Mouse (Mus musculus) MEL (cell line): Measurements from ENCODE around the gene Bach1. TPM values are rescaled to one million over a fixed set of nuclear protein-coding genes. Genes with fewer than 3 reads are reported as not detected.

Experiments
- DNase-seq: peaks from one replicate; pipeline ENCODE4 v3.0.0; 2011; ENCODE audit warnings: low read depth, low spot score
- H3K27ac ChIP-seq: 2 replicates; pipeline ENCODE4 v1.5.1; 2012; ENCODE audit warnings: low read depth, mild to moderate bottlenecking, control low read depth, low read length, moderate library complexity; ENCODE audit not compliant: control insufficient read depth
- H3K27me3 ChIP-seq, 2 experiments: fragments of 150-350 bp in 1 of 2; sonication (generic) in 1 of 2; 2 replicates each; pipeline ENCODE4 v1.6.1; 2012; ENCODE audit warnings: low read length in 2 of 2, mild to moderate bottlenecking in 2 of 2, improper control_type of control experiment in 1 of 2, moderate library complexity in 1 of 2; ENCODE audit not compliant: insufficient read depth in 2 of 2, control insufficient read depth in 1 of 2
- H3K36me3 ChIP-seq, 2 experiments: 2 replicates each; pipeline ENCODE4 v1.6.1; 2012 to 2014; ENCODE audit warnings: low read length in 2 of 2, improper control_type of control experiment in 1 of 2, inconsistent platforms in 1 of 2, mild to moderate bottlenecking in 1 of 2; ENCODE audit not compliant: insufficient read depth in 2 of 2, control insufficient read depth in 1 of 2
- H3K4me1 ChIP-seq, 2 experiments: fragments of 150-350 bp in 1 of 2; sonication (generic) in 1 of 2; 2 replicates each; pipeline ENCODE4 v1.6.1; 2012; ENCODE audit warnings: low read length in 2 of 2, improper control_type of control experiment in 1 of 2, mild to moderate bottlenecking in 1 of 2; ENCODE audit not compliant: insufficient read depth in 2 of 2, control insufficient read depth in 1 of 2
- H3K4me3 ChIP-seq, 2 experiments: fragments of 150-350 bp in 1 of 2; sonication (generic) in 1 of 2; 2 replicates each; pipeline ENCODE4 v1.5.1; 2012; ENCODE audit warnings: low read depth in 2 of 2, low read length in 2 of 2, mild to moderate bottlenecking in 2 of 2, moderate library complexity in 2 of 2, control low read depth in 1 of 2, improper control_type of control experiment in 1 of 2; ENCODE audit not compliant: control insufficient read depth in 1 of 2, insufficient read depth in 1 of 2
- H3K79me2 ChIP-seq: 2 replicates; pipeline ENCODE4 v1.6.1; 2012; ENCODE audit warnings: mild to moderate bottlenecking, low read length, moderate library complexity; ENCODE audit not compliant: control insufficient read depth, poor library complexity, insufficient read depth
- H3K9ac ChIP-seq: 2 replicates; pipeline ENCODE4 v1.6.1; 2012; ENCODE audit warnings: low read depth, mild to moderate bottlenecking, control low read depth, low read length, moderate library complexity; ENCODE audit not compliant: control insufficient read depth, poor library complexity, severe bottlenecking
- H3K9me3 ChIP-seq: fragments of 150-350 bp; sonication (generic); replicated peaks from 2 replicates; pipeline ENCODE4 v1.6.1; 2012; ENCODE audit warnings: mild to moderate bottlenecking, low read length, improper control_type of control experiment, moderate library complexity; ENCODE audit not compliant: insufficient read depth
- BHLHE40 ChIP-seq: IDR thresholded peaks from 2 replicates; pipeline ENCODE4 v1.6.1; 2012; ENCODE audit warnings: low read depth, mild to moderate bottlenecking, inconsistent platforms, low read length, improper control_type of control experiment, borderline replicate concordance
- CHD2 ChIP-seq: IDR thresholded peaks from 2 replicates; pipeline ENCODE4 v1.6.1; 2011; ENCODE audit warnings: low read length, improper control_type of control experiment
- CTCF ChIP-seq, 3 experiments: IDR thresholded peaks in 2 of 3; conservative IDR thresholded peaks in 1 of 3; 2 replicates each; pipeline ENCODE4 v1.5.1; 2011 to 2012; ENCODE audit warnings: low read length in 3 of 3, low read depth in 2 of 3, mild to moderate bottlenecking in 2 of 3, improper control_type of control experiment in 1 of 3, inconsistent platforms in 1 of 3, mixed read lengths in 1 of 3, moderate library complexity in 1 of 3; ENCODE audit not compliant: control insufficient read depth in 1 of 3, insufficient read depth in 1 of 3, poor library complexity in 1 of 3, severe bottlenecking in 1 of 3
- E2F4 ChIP-seq: IDR thresholded peaks from 2 replicates; pipeline ENCODE4 v1.6.1; 2011; ENCODE audit warnings: low read depth, low read length, improper control_type of control experiment, borderline replicate concordance
- ELF1 ChIP-seq: IDR thresholded peaks from 2 replicates; pipeline ENCODE4 v1.6.1; 2014; ENCODE audit warnings: low read depth, mild to moderate bottlenecking, inconsistent platforms, low read length, improper control_type of control experiment, moderate library complexity
- EP300 ChIP-seq, 2 experiments: IDR thresholded peaks; 2 replicates each; pipeline ENCODE4 v1.6.1; 2011; ENCODE audit warnings: improper control_type of control experiment in 2 of 2, low read length in 2 of 2, low read depth in 1 of 2, mild to moderate bottlenecking in 1 of 2
- ETS1 ChIP-seq: IDR thresholded peaks from 2 replicates; pipeline ENCODE4 v1.6.1; 2012; ENCODE audit warnings: low read depth, mild to moderate bottlenecking, inconsistent platforms, low read length, improper control_type of control experiment, moderate library complexity
- GABPA ChIP-seq: IDR thresholded peaks from 2 replicates; pipeline ENCODE4 v1.6.1; 2012; ENCODE audit warnings: low read depth, mild to moderate bottlenecking, inconsistent platforms, low read length, improper control_type of control experiment, moderate library complexity
- GATA1 ChIP-seq: IDR thresholded peaks from 2 replicates; pipeline ENCODE4 v1.6.1; 2011; ENCODE audit warnings: low read depth, low read length, improper control_type of control experiment
- HCFC1 ChIP-seq: IDR thresholded peaks from 2 replicates; pipeline ENCODE4 v1.6.1; 2012; ENCODE audit warnings: low read depth, mild to moderate bottlenecking, inconsistent platforms, low read length, improper control_type of control experiment, moderate library complexity
- JUND ChIP-seq: IDR thresholded peaks from 2 replicates; pipeline ENCODE4 v1.6.1; 2011; ENCODE audit warnings: low read depth, mild to moderate bottlenecking, improper control_type of control experiment, low read length
- KAT2A ChIP-seq: conservative IDR thresholded peaks from 2 replicates; pipeline ENCODE4 v1.6.1; 2012; ENCODE audit warnings: low read depth, low read length, improper control_type of control experiment, inconsistent platforms
- MAFK ChIP-seq: IDR thresholded peaks from 2 replicates; pipeline ENCODE4 v1.6.1; 2011; ENCODE audit warnings: low read depth, mild to moderate bottlenecking, low read length, improper control_type of control experiment, borderline replicate concordance
- MAX ChIP-seq: IDR thresholded peaks from 2 replicates; pipeline ENCODE4 v1.6.1; 2011; ENCODE audit warnings: low read length, improper control_type of control experiment
- MAZ ChIP-seq: IDR thresholded peaks from 2 replicates; pipeline ENCODE4 v1.6.1; 2012; ENCODE audit warnings: low read depth, mild to moderate bottlenecking, inconsistent platforms, low read length, improper control_type of control experiment
- MXI1 ChIP-seq: IDR thresholded peaks from 2 replicates; pipeline ENCODE4 v1.6.1; 2011; ENCODE audit warnings: mild to moderate bottlenecking, low read depth, low read length, improper control_type of control experiment
- MYB ChIP-seq: IDR thresholded peaks from 2 replicates; pipeline ENCODE4 v1.6.1; 2011; ENCODE audit warnings: mild to moderate bottlenecking, low read depth, low read length, improper control_type of control experiment
- MYC ChIP-seq: IDR thresholded peaks from 2 replicates; pipeline ENCODE4 v1.6.1; 2011; ENCODE audit warnings: low read depth, mild to moderate bottlenecking, low read length, improper control_type of control experiment, moderate library complexity
- NELFE ChIP-seq: IDR thresholded peaks from 2 replicates; pipeline ENCODE4 v1.6.1; 2011; ENCODE audit warnings: low read depth, low read length, improper control_type of control experiment
- NRF1 ChIP-seq: IDR thresholded peaks from 2 replicates; pipeline ENCODE4 v1.6.1; 2014; ENCODE audit warnings: low read depth, mild to moderate bottlenecking, inconsistent platforms, low read length, improper control_type of control experiment, moderate library complexity; ENCODE audit not compliant: poor library complexity, insufficient read depth, severe bottlenecking
- POLR2A ChIP-seq, 2 experiments: IDR thresholded peaks; 2 replicates each; pipeline ENCODE4 v1.6.1; 2011 to 2012; ENCODE audit warnings: low read length in 2 of 2, mild to moderate bottlenecking in 2 of 2, control low read depth in 1 of 2, improper control_type of control experiment in 1 of 2, low read depth in 1 of 2, moderate library complexity in 1 of 2; ENCODE audit not compliant: control insufficient read depth in 1 of 2, insufficient read depth in 1 of 2, poor library complexity in 1 of 2
- POLR2AphosphoS2 ChIP-seq: IDR thresholded peaks from 2 replicates; pipeline ENCODE4 v1.6.1; 2011; ENCODE audit warnings: low read length, improper control_type of control experiment
- POLR2AphosphoS5 ChIP-seq: IDR thresholded peaks from 2 replicates; pipeline ENCODE4 v1.6.1; 2012; ENCODE audit warnings: low read depth, borderline replicate concordance, mild to moderate bottlenecking, inconsistent platforms, low read length, moderate library complexity, mixed read lengths
- RAD21 ChIP-seq: IDR thresholded peaks from 2 replicates; pipeline ENCODE4 v1.6.1; 2011; ENCODE audit warnings: mild to moderate bottlenecking, low read depth, low read length, improper control_type of control experiment
- RCOR1 ChIP-seq: IDR thresholded peaks from 2 replicates; pipeline ENCODE4 v1.6.1; 2012; ENCODE audit warnings: low read depth, mild to moderate bottlenecking, inconsistent platforms, low read length, improper control_type of control experiment
- SIN3A ChIP-seq: IDR thresholded peaks from 2 replicates; pipeline ENCODE4 v1.6.1; 2012; ENCODE audit warnings: low read length, improper control_type of control experiment, inconsistent platforms
- SMC3 ChIP-seq: IDR thresholded peaks from 2 replicates; pipeline ENCODE4 v1.6.1; 2011; ENCODE audit warnings: low read depth, low read length, improper control_type of control experiment
- TBP ChIP-seq: IDR thresholded peaks from 2 replicates; pipeline ENCODE4 v1.8.0; 2011; ENCODE audit warnings: low read depth, low read length, improper control_type of control experiment
- TCF12 ChIP-seq: IDR thresholded peaks from 2 replicates; pipeline ENCODE4 v1.6.1; 2014; ENCODE audit warnings: low read depth, mild to moderate bottlenecking, inconsistent platforms, low read length, improper control_type of control experiment, moderate library complexity
- UBTF ChIP-seq: IDR thresholded peaks from 2 replicates; pipeline ENCODE4 v1.6.1; 2012; ENCODE audit warnings: low read depth, mild to moderate bottlenecking, inconsistent platforms, low read length, improper control_type of control experiment, moderate library complexity, borderline replicate concordance; ENCODE audit not compliant: insufficient read depth
- USF1 ChIP-seq: IDR thresholded peaks from 2 replicates; pipeline ENCODE4 v1.6.1; 2014; ENCODE audit warnings: low read depth, mild to moderate bottlenecking, inconsistent platforms, low read length, improper control_type of control experiment, moderate library complexity
- USF2 ChIP-seq, 2 experiments: IDR thresholded peaks; 2 replicates each; pipeline ENCODE4 v1.6.1; 2011 to 2012; ENCODE audit warnings: improper control_type of control experiment in 2 of 2, low read length in 2 of 2, borderline replicate concordance in 1 of 2, inconsistent platforms in 1 of 2, low read depth in 1 of 2, mild to moderate bottlenecking in 1 of 2; ENCODE audit not compliant: insufficient read depth in 1 of 2
- ZC3H11A ChIP-seq: IDR thresholded peaks from 2 replicates; pipeline ENCODE4 v1.6.1; 2012; ENCODE audit warnings: low read depth, mild to moderate bottlenecking, inconsistent platforms, low read length, improper control_type of control experiment
- ZKSCAN1 ChIP-seq: IDR thresholded peaks from 2 replicates; pipeline ENCODE4 v1.6.1; 2012; ENCODE audit warnings: low read depth, mild to moderate bottlenecking, inconsistent platforms, low read length, improper control_type of control experiment, moderate library complexity
- ZNF384 ChIP-seq: IDR thresholded peaks from 2 replicates; pipeline ENCODE4 v1.6.1; 2012; ENCODE audit warnings: low read depth, mild to moderate bottlenecking, inconsistent platforms, low read length, improper control_type of control experiment
- polyA plus RNA-seq, 2 experiments: library from polyadenylated mRNA; stranded (reverse) in 1 of 2; unstranded in 1 of 2; fragments of >175 nt in 1 of 2; fragments of >200 nt in 1 of 2; gene quantifications; 2 replicates each; pipeline versions ENCODE4 v1.2.1 to v1.2.4; 2012; ENCODE audit warnings: low replicate concordance in 2 of 2, low read depth in 1 of 2; ENCODE audit not compliant: insufficient read length in 2 of 2, insufficient read depth in 1 of 2, missing spikeins in 1 of 2
- total RNA-seq: library from RNA; depleted of rRNA; stranded (reverse); fragments of 300-350 nt; gene quantifications from 2 replicates; pipeline ENCODE4 v1.2.3, GENCODE M21; 2012

The Bach1 gene
- total and polyA plus RNA-seq, 3 experiments: 20.5 to 21.1 TPM; not detected in 1

- H3K27ac ChIP-seq: no peak overlapping the region
- no peaks in the 10 kb centered on the region for H3K27me3 ChIP-seq
- no peak overlapping the region for H3K9ac ChIP-seq
- no peaks in the 10 kb centered on the region for H3K9me3 ChIP-seq
- H3K4me3 ChIP-seq: no peak overlapping the region
- DNase-seq: peak; percentile 85
- TF ChIP-seq SIN3A (no peak), E2F4 (no peak), MXI1 (no peak), MYB (no peak), NRF1 (no peak), JUND (peak; percentile 70; the same call in 1 of the 2 replicates), POLR2AphosphoS2 (no peak), BHLHE40 (no peak), HCFC1 (no peak), GATA1 (no peak), USF2 (IDR thresholded peaks at IDR 0.05; ENCODE audit: borderline replicate concordance in 1 of 2, insufficient read depth in 1 of 2, low read depth in 1 of 2, low read length in 2 of 2) (no peak), MAZ (no peak), EP300 (IDR thresholded peaks at IDR 0.05; ENCODE audit: low read depth in 1 of 2, low read length in 2 of 2) (no peak), RAD21 (peak; percentile 70), MAFK (no peak), KAT2A (no peak), ELF1 (no peak), SMC3 (peak; percentile 99), UBTF (no peak), USF1 (no peak), NELFE (no peak), GABPA (no peak), POLR2AphosphoS5 (no peak), TCF12 (no peak), ZC3H11A (peak; percentile 90), ZKSCAN1 (no peak), CTCF (IDR thresholded peaks at IDR 0.05 in 2 of 3, conservative IDR thresholded peaks at IDR 0.05 in 1 of 3; ENCODE audit: control insufficient read depth in 1 of 3, insufficient read depth in 1 of 3, low read depth in 2 of 3, low read length in 3 of 3, poor library complexity in 1 of 3, severe bottlenecking in 1 of 3) (peak; percentile 85 to 100 (median 95); a peak in 5 of 6 replicates), TBP (0 out of 2 replicates have a peak, but pooled peaks have one; percentile 21), MYC (no peak), MAX (no peak), ZNF384 (0 out of 2 replicates have a peak, but pooled peaks have one; percentile 26), CHD2 (no peak), RCOR1 (peak; percentile 14; the same call in 1 of the 2 replicates), ETS1 (no peak), POLR2A (IDR thresholded peaks at IDR 0.05; ENCODE audit: control insufficient read depth in 1 of 2, insufficient read depth in 1 of 2, low read depth in 1 of 2, low read length in 2 of 2, poor library complexity in 1 of 2) (no peak)
- TF ChIP-seq, all 39 proteins: peak for 8
- Histone ChIP-seq H3K4me1 (no peaks in the 10 kb centered on the region), H3K79me2 (no peaks in the 10 kb centered on the region), H3K36me3 (no peaks in the 10 kb centered on the region)
Observed at GRCm38 (mm10) chr16:87746728-87747127, 48.0 kb downstream of the Bach1 start.
